Mouse (Mus musculus) neutrophil, adult 83 days (primary cell): ENCODE data around the gene Prkar2a. TPM values are rescaled to one million over a fixed set of nuclear protein-coding genes. Genes with fewer than 3 reads are reported as not detected.

Experiments
- total RNA-seq, 2 experiments: library from RNA; stranded (reverse); gene quantifications; one replicate each; pipeline ENCODE4 v1.2.4; 2023

The Prkar2a gene
- 10 to 100 TPM; 13.0 to 16.8 TPM for total RNA-seq

GRCm38 (mm10) chr9:108689106-108689505, at the start of gene Prkar2a:
Prkar2a (plus strand) TSS chr9:108689314.

GRCm38 (mm10) chr9:108648611-108649560, 40.2 kb upstream of the Prkar2a start, which contains the start of gene Arih2:
Arih2 (minus strand) TSS chr9:108649386.

GRCm38 (mm10) chr9:108661677-108662612, 27.2 kb upstream of the Prkar2a start, which contains the start of gene Slc25a20:
Slc25a20 (plus strand) TSS chr9:108662088.

GRCm38 (mm10) chr9:108783548-108784463, 94.7 kb downstream of the Prkar2a start, which contains the start of gene Ip6k2:
Ip6k2 (plus strand) TSS chr9:108783796.

Other genes with a start within 250 kb of the Prkar2a start
- 10 to 100 TPM; 11.6 to 14.8 TPM for gene Ccdc71, start 228.8 kb upstream of the Prkar2a start, total RNA-seq
- 1 to 10 TPM; 2.1 to 2.2 TPM for gene Klhdc8b, start 227.7 kb upstream of the Prkar2a start, total RNA-seq
- gene Lamb2, start 209.6 kb upstream of the Prkar2a start, total RNA-seq: 1 to 10 TPM in 1 of 2 experiments, under 1 TPM in 1; 0.96 to 1.7 TPM
- gene Usp19, start 198.7 kb upstream of the Prkar2a start, total RNA-seq: 100 to 1,000 TPM; 123 to 147 TPM
- 100 to 1,000 TPM; 107 to 126 TPM for gene Qars, start 181.6 kb upstream of the Prkar2a start, total RNA-seq
- 10 to 100 TPM; 82.5 to 91.3 TPM for gene Qrich1, start 172.5 kb upstream of the Prkar2a start, total RNA-seq
- 100 to 1,000 TPM; 102 to 111 TPM for gene Impdh2, start 129.0 kb upstream of the Prkar2a start, total RNA-seq
- gene Ndufaf3, start 121.9 kb upstream of the Prkar2a start, total RNA-seq: 10 to 100 TPM; 21.8 to 22.4 TPM
- 10 to 100 TPM; 24.9 to 27.7 TPM for gene Dalrd3, start 119.4 kb upstream of the Prkar2a start, total RNA-seq
- 1 to 10 TPM; 5.9 to 6.6 TPM for gene Wdr6, start 110.6 kb upstream of the Prkar2a start, total RNA-seq
- gene P4htm, start 91.6 kb upstream of the Prkar2a start, total RNA-seq: 1 to 10 TPM in 1 of 2 experiments, under 1 TPM in 1; 0.48 to 1.1 TPM
- gene Arih2, start 39.9 kb upstream of the Prkar2a start, total RNA-seq: 10 to 100 TPM; 67.0 to 74.0 TPM
- gene Slc25a20, start 27.2 kb upstream of the Prkar2a start, total RNA-seq: 10 to 100 TPM; 19.1 to 22.3 TPM
- gene Ip6k2, start 94.5 kb downstream of the Prkar2a start, total RNA-seq: 10 to 100 TPM; 31.3 to 35.9 TPM
- gene Nckipsd, start 119.1 kb downstream of the Prkar2a start, total RNA-seq: 1 to 10 TPM; 7.8 TPM
- 10 to 100 TPM; 38.5 to 52.8 TPM for gene Celsr3, start 137.0 kb downstream of the Prkar2a start, total RNA-seq
- gene Slc26a6, start 164.0 kb downstream of the Prkar2a start, total RNA-seq: 10 to 100 TPM in 1 of 2 experiments, 1 to 10 TPM in 1; 9.6 to 14.2 TPM
- gene Tmem89, start 225.3 kb downstream of the Prkar2a start, total RNA-seq: not detected
- 100 to 1,000 TPM; 143 to 152 TPM for gene Uqcrc1, start 247.3 kb downstream of the Prkar2a start, total RNA-seq